Mouse (Mus musculus): ENCODE results near the gene Ak1.

The Ak1 gene

DNA sequence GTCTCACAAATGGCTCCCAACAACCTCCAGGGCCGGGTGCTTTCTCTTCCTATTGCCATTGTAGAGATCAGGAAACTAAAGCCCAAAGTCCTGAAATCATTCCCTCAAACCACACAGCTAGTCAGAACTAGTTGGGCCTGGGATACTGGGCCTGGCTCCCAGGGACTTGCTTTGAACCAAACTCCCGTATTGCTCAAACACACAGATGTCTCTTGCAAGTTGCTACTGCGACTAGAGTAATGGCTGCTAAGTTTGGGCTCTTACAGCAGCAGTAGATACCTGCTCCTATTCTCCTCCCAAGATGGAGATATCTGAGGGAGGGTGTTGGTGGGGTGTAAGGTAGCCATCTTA is 33.8 kb downstream of the Ak1 start:
- DNase-seq (ENCODE audit: low spot score): no peak

DNA sequence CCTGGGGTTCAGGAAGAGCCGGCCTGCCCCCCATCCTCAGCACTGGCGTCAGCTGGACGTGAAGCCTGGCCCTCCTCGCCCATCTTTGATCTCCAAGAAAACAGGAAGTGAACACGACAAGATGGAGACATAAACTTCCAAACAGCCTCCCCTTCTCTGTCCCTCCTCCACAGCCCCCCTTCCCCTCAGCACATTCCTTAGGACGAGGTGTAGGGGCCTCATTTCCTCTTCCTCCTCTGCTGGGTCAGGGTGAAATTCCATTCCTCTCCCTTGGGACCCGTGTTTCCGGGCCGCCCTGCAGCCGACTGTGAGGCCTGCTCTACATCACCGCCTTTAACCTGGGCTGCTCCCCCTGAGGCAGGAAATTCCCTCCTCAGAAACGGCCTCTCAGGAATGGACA is 34.3 kb downstream of the Ak1 start:
- DNase-seq (ENCODE audit: low spot score): no peak

DNA sequence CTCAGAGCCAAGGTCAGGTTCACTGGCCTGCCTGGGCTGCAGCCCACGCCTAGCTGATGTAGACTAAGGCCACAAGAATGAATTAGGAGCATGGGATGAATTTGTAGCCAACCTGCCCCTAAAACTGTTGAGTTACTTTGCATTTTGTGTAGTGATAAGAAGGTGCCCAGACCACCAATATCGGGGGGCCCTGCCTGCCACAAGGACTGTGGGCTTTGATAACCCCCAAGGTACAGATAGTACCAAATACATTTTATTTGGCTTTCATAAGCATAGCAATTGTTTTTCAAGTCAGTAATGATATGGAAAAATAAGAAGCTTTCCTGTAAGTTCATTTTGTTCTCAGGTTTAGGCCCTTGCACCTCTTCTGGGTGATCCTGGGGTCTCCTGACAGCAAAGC is 37.3 kb downstream of the Ak1 start:
- no peak for DNase-seq (ENCODE audit: low spot score)

GRCm38 (mm10) chr2:32661509-32662107 is 40.0 kb downstream of the Ak1 start:
- no peak for DNase-seq (ENCODE audit: low spot score)

DNA sequence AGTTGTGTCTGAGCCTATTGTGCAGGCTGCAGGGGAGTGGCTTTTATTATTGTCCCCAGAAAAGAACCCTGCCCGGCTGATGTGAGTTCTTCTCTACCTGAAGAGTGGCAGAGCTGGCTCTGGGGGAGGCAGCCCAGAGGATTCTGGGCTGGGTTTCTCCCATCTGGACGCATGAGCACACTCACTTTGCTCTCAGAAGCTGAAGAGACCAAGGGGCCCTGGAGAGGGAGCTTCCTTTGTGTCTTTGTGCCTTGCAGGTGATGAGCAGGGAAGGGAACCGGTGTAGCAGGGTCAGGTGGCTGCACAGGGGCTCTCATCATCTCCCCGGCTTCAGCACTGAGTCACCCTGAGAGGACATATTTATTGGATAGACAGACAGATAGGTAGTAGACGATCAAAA is 40.7 kb downstream of the Ak1 start:
- DNase-seq (ENCODE audit: low spot score): no peak

GRCm38 (mm10) chr2:32665345-32665744 is 43.8 kb downstream of the Ak1 start:
- DNase-seq (ENCODE audit: low spot score): no peak

GRCm38 (mm10) chr2:32665853-32666252 is 44.3 kb downstream of the Ak1 start:
- no peak for DNase-seq (ENCODE audit: low spot score)

- peak; percentile 54 for DNase-seq (ENCODE audit: low spot score)
Observed at GRCm38 (mm10) chr2:32667775-32668174, 46.2 kb downstream of the Ak1 start.

GRCm38 (mm10) chr2:32668176-32668575 is 46.6 kb downstream of the Ak1 start:
- DNase-seq (ENCODE audit: low spot score): peak; percentile 26

- no peak for DNase-seq (ENCODE audit: low spot score)
Observed at GRCm38 (mm10) chr2:32669876-32670275, 48.3 kb downstream of the Ak1 start.

- DNase-seq (ENCODE audit: low spot score): no peak
Observed at GRCm38 (mm10) chr2:32671147-32671546, 49.6 kb downstream of the Ak1 start.

- DNase-seq (ENCODE audit: low spot score): no peak
Observed at GRCm38 (mm10) chr2:32671907-32672595, 50.5 kb downstream of the Ak1 start.

DNA sequence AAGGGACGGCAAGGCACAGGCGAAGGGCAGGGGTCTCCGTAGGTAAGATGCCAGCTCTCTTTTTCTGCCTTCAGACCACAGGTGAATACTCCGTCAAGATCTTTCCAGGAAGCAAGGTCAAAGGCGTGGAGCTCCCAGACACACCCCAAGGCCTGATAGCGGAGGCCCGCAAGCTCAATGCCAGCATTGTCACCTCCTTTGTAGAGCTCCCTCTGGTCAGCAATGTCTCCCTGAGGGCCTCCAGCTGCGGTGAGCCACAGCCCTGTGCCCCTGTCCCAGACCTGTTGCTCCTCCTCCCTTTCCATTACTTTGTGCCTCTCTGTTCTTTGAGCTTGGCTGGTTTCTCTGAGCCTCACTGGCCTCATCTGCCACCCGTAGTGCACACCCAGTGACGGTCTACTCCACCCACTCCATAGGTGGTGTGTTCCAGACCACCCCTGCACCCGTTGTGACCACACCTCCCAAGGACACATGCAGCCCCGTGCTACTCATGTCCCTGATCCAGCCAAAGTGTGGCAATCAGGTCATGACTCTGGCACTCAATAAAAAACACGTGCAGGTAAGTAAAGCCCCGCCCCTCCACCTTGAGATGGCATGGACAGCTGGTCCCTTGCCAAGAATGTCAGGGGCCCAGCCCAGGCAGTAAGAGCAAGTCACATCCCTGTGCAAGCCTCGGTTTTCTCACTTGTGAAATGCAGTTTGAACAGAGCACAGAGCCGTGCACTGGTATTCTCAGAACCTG is 51.8 kb downstream of the Ak1 start:
- no peak for DNase-seq (ENCODE audit: low spot score)

- DNase-seq (ENCODE audit: low spot score): no peak
Observed at GRCm38 (mm10) chr2:32676821-32677220, 55.3 kb downstream of the Ak1 start.

DNA sequence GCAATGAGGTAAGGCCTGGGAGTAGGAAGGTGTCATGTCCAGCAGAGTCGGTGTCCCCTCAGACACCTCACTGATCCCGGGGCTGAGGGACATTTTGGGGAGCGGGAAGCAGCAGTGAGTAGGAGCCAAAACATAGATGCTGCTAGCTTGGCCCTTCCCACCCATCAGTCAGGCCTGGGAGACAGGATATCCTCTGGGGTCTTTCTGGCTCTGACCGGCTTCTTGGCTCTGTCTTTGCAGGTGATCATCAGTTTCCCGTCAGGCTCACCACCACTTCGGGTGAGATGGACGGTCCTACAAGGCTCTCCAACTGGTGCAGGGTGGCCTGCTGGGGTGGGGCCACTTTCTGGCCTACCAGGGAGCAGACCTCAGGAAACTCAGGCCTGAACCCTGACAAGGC is 56.1 kb downstream of the Ak1 start:
- DNase-seq (ENCODE audit: low spot score): no peak

GRCm38 (mm10) chr2:32680051-32680451 is 58.5 kb downstream of the Ak1 start:
- DNase-seq (ENCODE audit: low spot score): no peak

DNA sequence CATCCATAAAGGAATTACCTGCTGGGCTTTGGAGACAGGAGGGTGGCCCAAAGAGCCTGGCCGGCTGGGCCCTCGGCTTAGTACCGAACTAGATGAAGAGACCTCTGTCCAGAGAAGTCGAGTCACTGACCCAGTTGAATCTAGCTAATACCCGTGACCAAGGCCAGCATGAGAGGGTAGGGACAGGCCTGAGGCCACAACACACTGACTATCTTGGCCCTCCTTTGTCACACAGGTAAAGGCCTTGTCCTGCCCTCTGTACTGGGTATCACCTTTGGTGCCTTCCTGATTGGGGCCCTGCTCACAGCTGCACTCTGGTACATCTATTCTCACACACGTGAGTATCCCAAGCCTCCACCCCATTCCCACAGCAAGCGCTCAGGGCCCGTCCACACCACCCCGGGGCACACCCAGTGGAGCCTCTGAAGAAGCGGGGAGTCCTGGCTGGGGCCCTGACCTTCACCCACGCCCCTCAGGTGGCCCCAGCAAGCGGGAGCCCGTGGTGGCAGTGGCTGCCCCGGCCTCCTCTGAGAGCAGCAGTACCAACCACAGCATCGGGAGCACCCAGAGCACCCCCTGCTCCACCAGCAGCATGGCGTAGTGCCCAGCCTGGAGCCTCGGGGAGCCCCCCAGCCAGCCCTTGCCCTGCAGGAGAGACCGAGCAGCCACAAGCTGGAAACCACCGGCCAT is 59.5 kb downstream of the Ak1 start:
- no peak for DNase-seq (ENCODE audit: low spot score)

GRCm38 (mm10) chr2:32681754-32682153 is 60.2 kb downstream of the Ak1 start:
- no peak for DNase-seq (ENCODE audit: low spot score)

DNA sequence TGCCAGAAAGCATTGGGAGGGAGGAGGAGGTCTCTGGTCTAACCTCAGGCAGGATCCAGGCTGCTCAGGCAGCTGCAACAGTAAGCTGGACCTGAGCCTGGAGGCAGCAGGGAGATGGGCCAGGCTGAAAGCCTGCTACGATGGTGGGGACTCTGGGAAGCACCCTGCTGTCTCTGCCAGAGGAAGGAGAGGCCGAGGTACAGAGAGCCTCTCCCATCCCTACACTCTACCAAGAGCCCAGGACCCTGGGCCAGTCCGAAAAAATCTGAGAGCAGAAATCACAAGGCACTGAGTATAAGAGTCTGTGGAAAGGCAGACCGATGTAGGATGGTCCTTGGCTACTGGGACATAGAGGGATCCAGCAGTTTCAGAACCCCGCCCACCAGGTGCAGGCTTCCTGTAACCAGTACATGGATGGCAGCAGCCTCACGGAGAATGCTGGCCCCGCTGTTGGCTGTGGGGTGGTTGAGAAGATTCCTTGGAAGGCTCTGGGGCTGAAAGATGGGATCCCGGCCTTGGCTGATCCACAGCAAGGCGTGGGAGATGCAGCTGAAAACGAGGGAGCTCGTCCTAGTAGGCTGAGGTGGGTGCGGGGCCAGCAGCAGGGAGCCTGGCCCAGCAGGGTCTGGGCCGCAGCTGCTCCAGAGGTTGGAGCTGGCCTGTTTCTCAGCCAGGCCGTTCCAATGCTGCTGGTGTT is 61.3 kb downstream of the Ak1 start:
- no peak for DNase-seq (ENCODE audit: low spot score)

DNA sequence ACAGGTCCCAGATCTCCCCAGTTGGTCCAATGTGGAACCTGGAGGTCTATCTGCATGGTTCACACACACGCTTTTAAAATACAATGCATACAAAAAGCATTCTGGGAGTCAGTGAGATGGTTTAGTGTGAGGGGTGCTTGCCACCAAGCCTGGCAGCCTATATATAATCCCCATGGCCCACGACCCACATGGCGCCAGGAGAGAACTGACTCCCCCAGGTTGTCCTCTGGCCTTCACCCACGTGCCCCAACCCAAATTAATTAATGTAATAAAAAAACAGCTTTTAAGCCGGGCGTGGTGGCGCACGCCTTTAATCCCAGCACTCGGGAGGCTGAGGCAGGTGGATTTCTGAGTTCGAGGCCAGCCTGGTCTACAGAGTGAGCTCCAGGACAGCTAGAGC is 62.1 kb downstream of the Ak1 start:
- no peak for DNase-seq (ENCODE audit: low spot score)
